Mouse (Mus musculus) neural tube, embryonic 15.5 days (tissue): ENCODE results near the gene Stmn1. TPM values are rescaled to one million over a fixed set of nuclear protein-coding genes. Genes with fewer than 3 reads are reported as not detected.
A peak's percentile ranks its signal among the peaks of the same experiment; 100 is the strongest.

Experiments used
- ATAC-seq: fragments of 200-750 bp; cut with Nextera tagmentation; 2 replicates; pipeline ENCODE4 v1.8.0; 2017; ENCODE audit warnings: mild to moderate bottlenecking, moderate TSS enrichment, moderate library complexity; ENCODE audit not compliant: low FRiP score
- H3K27ac ChIP-seq: fragments of 300-500 bp; sonication (generic); replicated peaks from 2 replicates; pipeline ENCODE4 v1.5.1; 2015; ENCODE audit warnings: mild to moderate bottlenecking, inconsistent platforms
- H3K27me3 ChIP-seq: fragments of 300-500 bp; sonication (generic); replicated peaks from 2 replicates; pipeline ENCODE4 v1.6.1; 2015; ENCODE audit warnings: inconsistent platforms
- H3K36me3 ChIP-seq: fragments of 300-500 bp; sonication (generic); 2 replicates; pipeline ENCODE4 v1.6.1; 2015; ENCODE audit warnings: inconsistent platforms
- H3K4me1 ChIP-seq: fragments of 300-500 bp; sonication (generic); 2 replicates; pipeline ENCODE4 v1.6.1; 2015; ENCODE audit warnings: inconsistent platforms
- H3K4me2 ChIP-seq: fragments of 300-500 bp; sonication (generic); 2 replicates; pipeline ENCODE4 v1.6.1; 2015; ENCODE audit warnings: inconsistent platforms, mild to moderate bottlenecking, moderate library complexity
- H3K4me3 ChIP-seq: fragments of 300-500 bp; sonication (generic); replicated peaks from 2 replicates; pipeline ENCODE4 v1.5.1; 2015; ENCODE audit warnings: mild to moderate bottlenecking, inconsistent platforms
- H3K9ac ChIP-seq: fragments of 300-500 bp; sonication (generic); replicated peaks from 2 replicates; pipeline ENCODE4 v1.6.1; 2015; ENCODE audit warnings: mild to moderate bottlenecking, inconsistent platforms
- H3K9me3 ChIP-seq: fragments of 300-500 bp; sonication (generic); replicated peaks from 2 replicates; pipeline ENCODE4 v1.6.1; 2016; ENCODE audit warnings: inconsistent platforms
- WGBS: fragments of 180-500 bp; shearing (Covaris S2); methylation state at CpG from one replicate; pipeline ENCODE4 v1.1.7; 2015; ENCODE audit warnings: mixed read lengths; 5-methylcytosine and 5-hydroxymethylcytosine counted together
- polyA plus RNA-seq: library from polyadenylated mRNA; unstranded; fragments of >200 nt; fragmentation: Nextera tagmentation; extraction: Ambion mirVana; gene quantifications from 2 replicates; pipeline ENCODE4 v1.2.1, GENCODE M21; 2015

The Stmn1 gene
- polyA plus RNA-seq = 4,048 and 4,915 TPM in 2 replicates

GRCm38 (mm10) chr4:134468215-134468575 is at the start of gene Stmn1:
TSS of gene Stmn1 (plus strand) at chr4:134468320.
- Histone ChIP-seq H3K36me3 (peaks cover 17% of the 10 kb centered on the region), H3K27me3 (no peaks in the 10 kb centered on the region), H3K4me3 (peak within 1 kb of the TSS; percentile 70), H3K9ac (peak within 1 kb of the TSS; percentile 83), H3K27ac (peak within 1 kb of the TSS; percentile 94), H3K4me2 (peak within 1 kb of the TSS; percentile 91), H3K4me1 (peaks cover 44% of the 10 kb centered on the region), H3K9me3 (no peaks in the 10 kb centered on the region)
- ATAC-seq = peak; percentile 96
- WGBS = 1% methylated on average over 27 of the region's 31 CpGs

- 42% methylated on average over 11 of the region's 11 CpGs for WGBS
- ATAC-seq = no peak
- Histone ChIP-seq H3K9me3 (no peaks in the 10 kb centered on the region), H3K36me3 (peaks cover 4% of the 10 kb centered on the region; the same call in 1 of the 2 replicates), H3K9ac (no peak overlapping the region), H3K27me3 (no peaks in the 10 kb centered on the region), H3K4me1 (0 out of 2 replicates have a peak, but pooled peaks cover 1% of the 10 kb centered on the region), H3K27ac (no peak overlapping the region), H3K4me2 (no peak overlapping the region), H3K4me3 (no peak overlapping the region)
Measured at GRCm38 (mm10) chr4:134421971-134422370, 46.1 kb upstream of the Stmn1 start.

GRCm38 (mm10) chr4:134423949-134424348 is 44.2 kb upstream of the Stmn1 start:
- H3K4me3 ChIP-seq = no peak overlapping the region
- H3K27ac ChIP-seq = no peak overlapping the region
- no peaks in the 10 kb centered on the region for H3K4me1 ChIP-seq
- no peaks in the 10 kb centered on the region; the same call in 1 of the 2 replicates for H3K36me3 ChIP-seq
- no peak overlapping the region for H3K9ac ChIP-seq
- H3K27me3 ChIP-seq = no peaks in the 10 kb centered on the region
- H3K9me3 ChIP-seq = no peaks in the 10 kb centered on the region
- 79% methylated on average over 7 of the region's 7 CpGs for WGBS
- H3K4me2 ChIP-seq = no peak overlapping the region
- no peak for ATAC-seq

GRCm38 (mm10) chr4:134425088-134425487 is 43.0 kb upstream of the Stmn1 start:
- H3K4me1 ChIP-seq = peaks cover 6% of the 10 kb centered on the region
- H3K4me3 ChIP-seq = no peak overlapping the region
- H3K27ac ChIP-seq = no peak overlapping the region
- H3K36me3 ChIP-seq = no peaks in the 10 kb centered on the region; the same call in 1 of the 2 replicates
- 61% methylated on average over 7 of the region's 7 CpGs for WGBS
- no peaks in the 10 kb centered on the region for H3K9me3 ChIP-seq
- H3K4me2 ChIP-seq = no peak overlapping the region
- ATAC-seq = no peak
- H3K9ac ChIP-seq = no peak overlapping the region
- no peaks in the 10 kb centered on the region for H3K27me3 ChIP-seq

GRCm38 (mm10) chr4:134430381-134431004 is 37.6 kb upstream of the Stmn1 start:
- peak overlapping the region; percentile 45 for H3K4me2 ChIP-seq
- peak overlapping the region; percentile 87 for H3K27ac ChIP-seq

GRCm38 (mm10) chr4:134432686-134433360 is 35.3 kb upstream of the Stmn1 start:
- H3K36me3 ChIP-seq = no peaks in the 10 kb centered on the region
- H3K9ac ChIP-seq = no peak overlapping the region
- H3K4me3 ChIP-seq = no peak overlapping the region
- WGBS = 73% methylated on average over 15 of the region's 15 CpGs
- ATAC-seq = no peak
- no peaks in the 10 kb centered on the region for H3K27me3 ChIP-seq
- H3K4me1 ChIP-seq = peaks cover 23% of the 10 kb centered on the region
- no peaks in the 10 kb centered on the region for H3K9me3 ChIP-seq
- no peak overlapping the region for H3K27ac ChIP-seq
- no peak overlapping the region for H3K4me2 ChIP-seq

More at GRCm38 (mm10) chr4:134430381-134431004, 37.6 kb upstream of the Stmn1 start:
- no peaks in the 10 kb centered on the region for H3K27me3 ChIP-seq
- no peaks in the 10 kb centered on the region for H3K9me3 ChIP-seq
- no peaks in the 10 kb centered on the region; the same call in 1 of the 2 replicates for H3K36me3 ChIP-seq
- 14% methylated on average over 23 of the region's 23 CpGs for WGBS
- H3K4me3 ChIP-seq = 0 out of 2 replicates have a peak overlapping the region, but pooled peaks have one; percentile 4
- H3K9ac ChIP-seq = peak overlapping the region; percentile 34
- ATAC-seq = peak; percentile 63
- peaks cover 23% of the 10 kb centered on the region for H3K4me1 ChIP-seq

GRCm38 (mm10) chr4:134436185-134436584 is 31.9 kb upstream of the Stmn1 start:
- Histone ChIP-seq H3K4me3 (no peak overlapping the region), H3K36me3 (no peaks in the 10 kb centered on the region), H3K9ac (no peak overlapping the region), H3K9me3 (no peaks in the 10 kb centered on the region), H3K4me2 (no peak overlapping the region), H3K27ac (no peak overlapping the region), H3K4me1 (peaks cover 6% of the 10 kb centered on the region), H3K27me3 (no peaks in the 10 kb centered on the region)
- ATAC-seq = no peak
- WGBS = 21% methylated on average over 7 of the region's 7 CpGs

GRCm38 (mm10) chr4:134436659-134437058 is 31.5 kb upstream of the Stmn1 start:
- Histone ChIP-seq H3K27me3 (no peaks in the 10 kb centered on the region), H3K36me3 (no peaks in the 10 kb centered on the region), H3K9me3 (no peaks in the 10 kb centered on the region), H3K4me1 (peaks cover 7% of the 10 kb centered on the region; the same call in 1 of the 2 replicates), H3K4me2 (no peak overlapping the region), H3K27ac (no peak overlapping the region), H3K9ac (no peak overlapping the region), H3K4me3 (no peak overlapping the region)
- no peak for ATAC-seq
- 67% methylated on average over 10 of the region's 10 CpGs for WGBS

- 86% methylated on average over 3 of the region's 3 CpGs for WGBS
- H3K27ac ChIP-seq = no peak overlapping the region
- H3K4me2 ChIP-seq = no peak overlapping the region
- no peaks in the 10 kb centered on the region for H3K27me3 ChIP-seq
- no peaks in the 10 kb centered on the region for H3K36me3 ChIP-seq
- no peaks in the 10 kb centered on the region for H3K9me3 ChIP-seq
- H3K4me1 ChIP-seq = 0 out of 2 replicates have a peak, but pooled peaks cover 5% of the 10 kb centered on the region
- ATAC-seq = no peak
- H3K9ac ChIP-seq = no peak overlapping the region
- H3K4me3 ChIP-seq = no peak overlapping the region
Measured at GRCm38 (mm10) chr4:134439119-134439518, 29.0 kb upstream of the Stmn1 start.

- ATAC-seq = no peak
- no peaks in the 10 kb centered on the region for H3K36me3 ChIP-seq
- 90% methylated on average over 4 of the region's 4 CpGs for WGBS
Measured at GRCm38 (mm10) chr4:134439919-134440318, 28.2 kb upstream of the Stmn1 start.

GRCm38 (mm10) chr4:134442216-134442615 is 25.9 kb upstream of the Stmn1 start:
- WGBS = 88% methylated on average over 4 of the region's 4 CpGs
- no peaks in the 10 kb centered on the region for H3K36me3 ChIP-seq
- H3K9me3 ChIP-seq = no peaks in the 10 kb centered on the region
- peaks cover 14% of the 10 kb centered on the region for H3K4me1 ChIP-seq
- H3K27ac ChIP-seq = no peak overlapping the region
- H3K4me3 ChIP-seq = no peak overlapping the region
- H3K9ac ChIP-seq = no peak overlapping the region
- ATAC-seq = no peak
- H3K27me3 ChIP-seq = no peaks in the 10 kb centered on the region
- no peak overlapping the region for H3K4me2 ChIP-seq

More at GRCm38 (mm10) chr4:134439919-134440318, 28.2 kb upstream of the Stmn1 start:
- no peaks in the 10 kb centered on the region for H3K9me3 ChIP-seq
- H3K4me2 ChIP-seq = no peak overlapping the region
- no peak overlapping the region for H3K4me3 ChIP-seq
- 0 out of 2 replicates have a peak, but pooled peaks cover 8% of the 10 kb centered on the region for H3K4me1 ChIP-seq
- no peak overlapping the region for H3K9ac ChIP-seq
- H3K27ac ChIP-seq = no peak overlapping the region
- no peaks in the 10 kb centered on the region for H3K27me3 ChIP-seq

GRCm38 (mm10) chr4:134443589-134443988 is 24.5 kb upstream of the Stmn1 start:
- Histone ChIP-seq H3K27ac (no peak overlapping the region), H3K4me2 (no peak overlapping the region), H3K27me3 (no peaks in the 10 kb centered on the region), H3K9me3 (no peaks in the 10 kb centered on the region), H3K9ac (no peak overlapping the region), H3K36me3 (no peaks in the 10 kb centered on the region), H3K4me1 (peaks cover 21% of the 10 kb centered on the region), H3K4me3 (no peak overlapping the region)
- WGBS = 55% methylated on average over 7 of the region's 7 CpGs
- no peak for ATAC-seq
